Mouse (Mus musculus) left cerebral cortex, adult 6 months (tissue): Measurements from ENCODE around the gene Senp6. TPM values are rescaled to one million over a fixed set of nuclear protein-coding genes. Genes with fewer than 3 reads are reported as not detected.

ENCODE experiments used
- long read RNA-seq, 2 experiments: library from polyadenylated mRNA; unstranded; transcript quantifications; one replicate each; pipeline ENCODE4 v2.0.0; 2019 to 2020
- polyA plus RNA-seq: library from polyadenylated mRNA; unstranded; fragments of <200 nt; fragmentation: Nextera tagmentation; gene quantifications from 2 replicates; pipeline ENCODE4 v1.2.3, GENCODE M21; 2021

Senp6 gene
- polyA plus RNA-seq, result 14.9 and 26.6 TPM in 2 replicates
- long read RNA-seq, experiment 1, full-length matches to known transcripts, result 2 of 12 reads
- long read RNA-seq, experiment 1, partial matches to known transcripts, result 6 of 12 reads
- long read RNA-seq, experiment 1, other reads (novel, unspliced or antisense), result 4 of 12 reads
- long read RNA-seq, experiment 2, partial matches to known transcripts, result 16 of 22 reads
- long read RNA-seq, experiment 2, other reads (novel, unspliced or antisense), result 1 of 22 reads

DNA sequence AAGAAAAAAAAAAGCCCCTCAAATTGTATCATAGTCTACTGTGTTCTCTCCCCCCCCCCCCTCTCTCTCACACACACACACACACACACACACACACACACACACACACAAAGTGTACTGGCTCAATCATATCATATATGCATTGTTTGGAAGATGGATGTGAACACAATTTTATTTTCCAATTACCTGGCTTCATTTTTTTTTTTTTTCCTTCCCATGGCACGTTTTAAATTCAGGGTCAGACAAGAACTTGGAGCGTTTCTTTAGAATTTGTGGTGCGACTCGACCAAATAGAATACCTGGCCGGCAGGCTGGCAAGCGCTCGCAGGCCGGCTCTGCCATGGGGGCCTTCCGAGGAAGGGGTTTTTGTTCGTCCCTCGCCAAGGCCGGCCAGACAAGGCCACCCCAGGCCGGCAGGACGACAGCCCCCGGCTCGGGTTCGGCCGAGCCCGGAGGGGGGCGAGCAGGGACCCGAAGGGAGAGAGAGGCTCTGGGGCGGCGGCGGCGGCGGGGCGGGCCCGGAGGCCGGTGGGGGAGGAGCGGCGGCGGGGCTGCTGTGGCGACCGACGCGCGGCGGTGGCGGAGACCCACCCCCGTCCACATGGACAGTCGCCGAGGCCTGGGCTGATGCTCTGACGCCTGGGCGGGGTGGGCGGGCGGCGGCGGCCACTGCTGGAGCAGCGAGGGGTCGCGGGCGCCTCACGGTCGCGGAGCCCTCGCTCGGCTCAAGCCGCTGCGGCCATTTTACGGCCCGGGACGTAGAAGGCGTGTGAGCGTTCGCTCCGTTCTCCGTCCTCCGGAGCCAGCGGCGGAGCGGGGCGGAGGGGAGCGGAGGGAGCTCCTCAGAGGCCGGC is at the start of gene Senp6:
Gene Senp6, plus strand, starts transcription at position 537 of the 854 bp plus-strand sequence.

DNA sequence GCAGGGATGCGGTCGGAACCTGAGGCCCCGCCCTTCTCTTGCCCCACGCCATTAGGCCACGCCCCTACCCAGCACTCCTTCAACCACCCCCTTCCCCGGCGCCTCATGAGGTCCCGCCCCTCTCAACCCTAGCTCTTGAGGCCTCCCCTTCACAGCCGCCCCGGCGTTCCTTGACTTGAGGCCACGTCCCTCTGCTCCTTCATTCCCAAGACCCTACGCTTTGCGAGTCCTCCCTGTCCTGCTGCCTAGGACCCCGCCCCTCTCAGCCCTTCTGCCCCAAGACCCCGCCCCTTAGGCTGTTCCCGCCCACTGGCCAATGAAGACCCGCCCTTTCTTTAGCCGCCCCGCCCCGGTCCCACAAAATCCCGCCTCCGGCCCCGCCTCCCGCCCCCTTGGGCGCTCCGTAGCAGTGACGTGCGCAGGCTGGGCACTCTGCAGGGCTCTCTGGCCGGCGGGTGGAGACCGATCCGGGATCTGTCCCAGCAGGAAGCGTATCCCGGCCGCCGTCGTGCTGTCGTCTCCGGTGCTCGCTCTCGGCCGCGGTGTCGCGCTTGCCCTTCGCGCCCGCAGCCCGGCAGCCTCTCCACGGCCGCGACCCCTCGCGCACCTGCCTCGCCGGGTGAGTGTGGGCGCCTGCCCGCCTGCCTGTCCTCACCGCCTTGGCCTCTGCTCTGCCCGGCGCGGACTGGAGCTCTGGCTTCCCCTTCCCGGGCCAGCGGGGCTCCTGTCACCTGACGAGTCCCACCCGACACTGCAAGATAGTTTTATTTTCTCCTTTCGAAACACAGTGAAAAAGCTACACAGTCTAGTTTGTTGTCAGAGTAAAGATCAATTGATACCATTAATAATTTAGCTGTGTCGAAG is 98.1 kb downstream of the Senp6 start, which contains the start of gene Myo6:
Gene Myo6, plus strand, starts transcription at position 421 of the 864 bp plus-strand sequence.

Other genes with a start within 250 kb of the Senp6 start
- 6.0 and 8.4 TPM in 2 replicates for gene Filip1, start 54.1 kb upstream of the Senp6 start, polyA plus RNA-seq
- gene Myo6, start 98.1 kb downstream of the Senp6 start, polyA plus RNA-seq, result 17.9 and 22.8 TPM in 2 replicates